Mouse (Mus musculus) forebrain, embryonic 15.5 days (tissue): Measurements from ENCODE around the gene Chrne. TPM values are rescaled to one million over a fixed set of nuclear protein-coding genes. Genes with fewer than 3 reads are reported as not detected.

Source experiments
- ATAC-seq: fragments of 200-750 bp; cut with Nextera tagmentation; replicated peaks from 2 replicates; pipeline ENCODE4 v1.8.0; 2017; ENCODE audit warnings: mild to moderate bottlenecking, moderate TSS enrichment, moderate library complexity
- H3K27ac ChIP-seq: fragments of 300-500 bp; sonication (generic); replicated peaks from 2 replicates; pipeline ENCODE4 v1.5.1; 2015; ENCODE audit warnings: mild to moderate bottlenecking, inconsistent platforms
- H3K27me3 ChIP-seq: fragments of 300-500 bp; sonication (generic); 2 replicates; pipeline ENCODE4 v1.6.1; 2015; ENCODE audit warnings: inconsistent platforms
- H3K36me3 ChIP-seq: fragments of 300-500 bp; sonication (generic); 2 replicates; pipeline ENCODE4 v1.6.1; 2015; ENCODE audit warnings: mild to moderate bottlenecking, inconsistent platforms
- H3K4me1 ChIP-seq: fragments of 300-500 bp; sonication (generic); 2 replicates; pipeline ENCODE4 v1.6.1; 2015; ENCODE audit warnings: inconsistent platforms
- H3K4me2 ChIP-seq: fragments of 300-500 bp; sonication (generic); replicated peaks from 2 replicates; pipeline ENCODE4 v1.6.1; 2015; ENCODE audit warnings: mild to moderate bottlenecking, inconsistent platforms
- H3K4me3 ChIP-seq: fragments of 300-500 bp; sonication (generic); 2 replicates; pipeline ENCODE4 v1.5.1; 2015; ENCODE audit warnings: mild to moderate bottlenecking, inconsistent platforms
- H3K9ac ChIP-seq: fragments of 300-500 bp; sonication (generic); replicated peaks from 2 replicates; pipeline ENCODE4 v1.6.1; 2015; ENCODE audit warnings: mild to moderate bottlenecking, inconsistent platforms
- H3K9me3 ChIP-seq: fragments of 300-500 bp; sonication (generic); 2 replicates; pipeline ENCODE4 v1.6.1; 2016; ENCODE audit warnings: inconsistent platforms
- WGBS: fragments of 180-500 bp; shearing (Covaris S2); methylation state at CpG from one replicate; pipeline ENCODE4 v1.1.7; 2015; ENCODE audit warnings: mixed read lengths; 5-methylcytosine and 5-hydroxymethylcytosine counted together
- polyA plus RNA-seq: library from polyadenylated mRNA; unstranded; fragments of >200 nt; fragmentation: Nextera tagmentation; extraction: Ambion mirVana; gene quantifications from 2 replicates; pipeline ENCODE4 v1.2.1, GENCODE M21; 2015

Gene Chrne
- 0.34 TPM in 1 of 2 replicates, not detected in the other for polyA plus RNA-seq

DNA sequence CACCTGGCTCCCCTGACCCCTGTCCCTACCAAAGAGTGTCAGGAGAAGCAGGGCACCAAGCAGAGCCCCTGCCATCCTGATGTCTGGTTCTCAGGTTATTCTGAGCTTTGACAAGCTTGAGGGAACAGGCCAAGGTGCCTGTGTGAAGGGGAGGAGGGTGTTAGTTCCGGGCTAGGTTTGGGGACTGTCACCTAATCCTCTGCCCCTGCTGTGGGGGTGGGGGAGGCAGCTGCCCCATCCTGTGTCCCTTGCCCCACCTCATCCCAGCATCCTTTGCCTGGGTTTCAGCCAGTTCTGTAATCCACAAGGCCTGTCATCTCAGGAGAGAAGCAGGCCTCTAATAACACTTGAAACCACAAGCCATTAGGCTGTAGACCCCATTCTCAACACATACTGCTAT, at the start of gene Chrne:
TSS of gene Chrne (minus strand) at position 116 of the 400 bp plus-strand sequence.
- Histone ChIP-seq H3K4me1 (peaks cover 8% of the 10 kb centered on the region), H3K4me3 (no peak within 1 kb of the TSS), H3K27me3 (no peaks in the 10 kb centered on the region), H3K27ac (no peak within 1 kb of the TSS), H3K9ac (no peak within 1 kb of the TSS), H3K4me2 (no peak within 1 kb of the TSS), H3K36me3 (no peaks in the 10 kb centered on the region), H3K9me3 (no peaks in the 10 kb centered on the region)
- 50% methylated on average over 1 of the region's 1 CpGs for WGBS
- no peak for ATAC-seq

DNA sequence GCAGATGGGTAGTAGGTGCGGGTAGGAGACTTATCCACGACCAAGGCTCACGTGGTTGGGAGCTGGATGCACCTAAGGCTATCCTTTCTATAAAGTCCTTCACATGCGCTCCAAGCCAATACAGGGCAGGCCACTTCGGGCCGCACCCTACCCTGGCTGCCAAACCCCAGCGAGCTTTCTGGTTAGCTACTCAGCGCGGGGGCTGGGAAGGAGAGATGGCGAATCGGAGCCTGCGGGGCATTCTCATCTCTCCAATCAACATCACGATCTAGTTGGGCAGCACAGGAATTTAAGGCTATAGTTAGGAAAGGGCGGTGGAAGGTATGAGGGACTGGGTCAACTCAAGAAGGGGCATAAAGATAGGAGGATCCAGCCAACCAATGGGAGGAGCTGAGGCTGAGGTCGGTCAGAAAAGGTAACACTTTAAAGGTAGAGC, 49.3 kb upstream of the Chrne start:
- peak overlapping the region; percentile 94 for H3K4me2 ChIP-seq
- H3K27ac ChIP-seq, result peak overlapping the region; percentile 99
- under 1% methylated on average over 15 of the region's 15 CpGs for WGBS
- H3K4me3 ChIP-seq, result peak overlapping the region; percentile 59
- peaks cover 29% of the 10 kb centered on the region for H3K4me1 ChIP-seq
- ATAC-seq, result no peak; the same call in 1 of the 2 replicates
- peak overlapping the region; percentile 60 for H3K9ac ChIP-seq
- no peaks in the 10 kb centered on the region for H3K27me3 ChIP-seq
- H3K9me3 ChIP-seq, result no peaks in the 10 kb centered on the region
- peaks cover 25% of the 10 kb centered on the region for H3K36me3 ChIP-seq

DNA sequence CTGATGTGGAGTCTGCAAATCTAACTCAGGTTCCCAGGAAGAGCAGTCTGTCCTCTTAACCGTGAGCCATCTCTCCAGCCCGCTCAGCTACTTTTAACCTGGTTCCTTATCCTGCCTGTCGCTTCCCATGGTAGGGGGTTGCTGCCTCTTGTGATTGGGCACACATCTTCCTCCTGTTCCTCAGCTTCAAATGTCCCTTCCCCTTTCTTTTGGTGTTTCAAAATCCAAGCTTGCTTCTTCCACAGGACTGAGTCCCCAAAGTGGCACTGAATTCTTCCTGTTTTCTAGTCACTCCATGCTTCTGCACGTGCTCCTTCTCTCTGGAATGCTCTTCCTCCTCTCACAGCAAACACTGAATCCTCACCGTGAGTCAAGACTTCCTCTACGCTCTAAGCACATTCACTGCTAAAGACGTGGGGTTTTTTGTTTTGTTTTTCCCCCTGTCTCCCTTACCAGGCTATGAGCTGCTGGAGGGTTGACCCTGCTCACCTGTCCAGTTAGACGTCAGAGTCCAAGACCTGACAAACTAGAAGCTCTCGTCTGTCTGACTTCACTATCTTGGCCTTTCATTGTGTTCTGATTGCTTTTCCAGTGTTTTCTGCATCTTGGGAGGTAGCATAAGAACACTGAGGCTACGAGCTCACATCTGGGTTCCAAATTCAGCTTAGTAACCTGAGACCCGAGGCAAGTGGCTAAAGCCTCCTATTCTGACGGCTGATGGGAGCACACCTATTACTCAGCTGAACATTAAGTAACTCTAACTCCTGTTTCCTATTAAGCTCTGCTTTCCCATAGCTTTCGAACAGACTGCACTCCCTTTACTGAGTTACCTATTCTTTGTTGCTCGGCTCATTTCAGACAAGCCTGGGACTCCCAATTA, 48.5 kb upstream of the Chrne start:
- ATAC-seq, result no peak
- Histone ChIP-seq H3K36me3 (peaks cover 33% of the 10 kb centered on the region), H3K4me3 (peak overlapping the region; percentile 59), H3K4me2 (peak overlapping the region; percentile 94), H3K27me3 (no peaks in the 10 kb centered on the region), H3K9ac (peak overlapping the region; percentile 60), H3K9me3 (no peaks in the 10 kb centered on the region), H3K4me1 (peaks cover 29% of the 10 kb centered on the region), H3K27ac (peak overlapping the region; percentile 99)
- WGBS, result 75% methylated on average over 14 of the region's 14 CpGs

DNA sequence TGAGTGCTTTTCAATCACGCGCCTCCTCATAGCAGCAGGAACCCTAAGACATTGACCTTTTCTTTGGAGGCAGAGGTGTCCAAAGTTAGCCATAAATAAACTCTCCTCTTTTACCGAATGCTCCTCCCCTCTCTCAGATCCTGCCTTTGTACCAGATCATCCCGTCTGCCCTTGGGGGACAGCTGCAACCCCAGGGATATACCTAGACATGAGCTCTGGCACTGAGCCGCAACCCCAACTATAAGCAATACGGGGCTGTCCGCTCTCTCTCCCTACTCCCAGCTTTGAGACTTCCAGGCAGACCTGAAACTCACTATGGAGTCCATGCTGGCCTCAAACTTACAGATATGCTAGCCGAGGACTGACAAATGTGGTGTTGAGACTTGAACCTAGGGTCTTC, 47.7 kb upstream of the Chrne start:
- peaks cover 33% of the 10 kb centered on the region for H3K36me3 ChIP-seq
- no peak overlapping the region for H3K9ac ChIP-seq
- no peaks in the 10 kb centered on the region for H3K27me3 ChIP-seq
- no peak overlapping the region for H3K4me3 ChIP-seq
- no peak overlapping the region for H3K27ac ChIP-seq
- peaks cover 29% of the 10 kb centered on the region for H3K4me1 ChIP-seq
- no peaks in the 10 kb centered on the region for H3K9me3 ChIP-seq
- no peak for ATAC-seq
- 91% methylated on average over 8 of the region's 8 CpGs for WGBS
- H3K4me2 ChIP-seq, result no peak overlapping the region

DNA sequence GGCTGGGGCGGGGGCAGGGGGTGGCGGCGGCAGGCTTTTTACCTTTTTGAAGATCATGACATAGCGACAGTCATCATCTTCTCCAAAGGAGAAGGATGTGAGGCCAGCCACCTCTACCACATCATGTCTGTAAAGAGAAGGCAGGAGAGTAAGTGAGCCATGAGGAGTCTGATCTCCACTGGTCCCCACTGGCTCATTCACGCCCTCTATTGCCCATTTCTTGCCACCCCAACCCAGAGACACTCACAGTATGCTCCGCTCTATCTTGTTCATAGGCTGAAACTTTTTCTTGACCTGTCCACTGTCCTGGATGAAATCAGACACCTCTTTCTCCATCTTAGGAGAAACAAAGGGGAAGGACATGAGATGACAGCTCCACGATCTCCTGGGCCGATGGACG, 45.7 kb upstream of the Chrne start:
- H3K9me3 ChIP-seq, result no peaks in the 10 kb centered on the region
- H3K9ac ChIP-seq, result no peak overlapping the region
- ATAC-seq, result no peak
- peaks cover 13% of the 10 kb centered on the region for H3K4me1 ChIP-seq
- WGBS, result 92% methylated on average over 9 of the region's 9 CpGs
- peaks cover 32% of the 10 kb centered on the region for H3K36me3 ChIP-seq
- no peaks in the 10 kb centered on the region for H3K27me3 ChIP-seq
- no peak overlapping the region for H3K4me2 ChIP-seq
- no peak overlapping the region for H3K4me3 ChIP-seq
- H3K27ac ChIP-seq, result no peak overlapping the region

DNA sequence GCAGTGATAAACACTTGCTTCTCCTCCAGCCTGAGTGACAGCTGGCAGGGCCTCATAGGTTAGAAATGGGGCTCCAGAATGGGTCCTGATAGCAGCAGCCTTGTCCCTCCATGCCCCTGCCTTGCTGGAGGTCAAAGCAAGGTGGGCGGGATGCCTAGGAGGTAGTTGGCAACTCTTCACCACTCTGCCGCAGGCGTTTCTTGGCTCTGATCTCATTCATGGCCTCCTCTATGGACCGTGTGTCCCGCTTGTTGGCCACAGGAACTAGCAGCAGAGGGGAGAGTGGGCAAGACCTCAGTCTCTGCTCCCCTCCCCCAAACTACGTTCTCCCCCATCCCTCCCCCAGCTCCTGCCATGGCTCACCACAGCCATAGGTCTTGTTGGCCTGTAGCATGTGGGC, 44.9 kb upstream of the Chrne start:
- no peak for ATAC-seq
- no peak overlapping the region for H3K9ac ChIP-seq
- H3K27ac ChIP-seq, result no peak overlapping the region
- H3K36me3 ChIP-seq, result peaks cover 32% of the 10 kb centered on the region
- 82% methylated on average over 6 of the region's 6 CpGs for WGBS
- no peaks in the 10 kb centered on the region for H3K9me3 ChIP-seq
- peaks cover 13% of the 10 kb centered on the region for H3K4me1 ChIP-seq
- no peaks in the 10 kb centered on the region for H3K27me3 ChIP-seq
- H3K4me3 ChIP-seq, result no peak overlapping the region
- H3K4me2 ChIP-seq, result no peak overlapping the region

DNA sequence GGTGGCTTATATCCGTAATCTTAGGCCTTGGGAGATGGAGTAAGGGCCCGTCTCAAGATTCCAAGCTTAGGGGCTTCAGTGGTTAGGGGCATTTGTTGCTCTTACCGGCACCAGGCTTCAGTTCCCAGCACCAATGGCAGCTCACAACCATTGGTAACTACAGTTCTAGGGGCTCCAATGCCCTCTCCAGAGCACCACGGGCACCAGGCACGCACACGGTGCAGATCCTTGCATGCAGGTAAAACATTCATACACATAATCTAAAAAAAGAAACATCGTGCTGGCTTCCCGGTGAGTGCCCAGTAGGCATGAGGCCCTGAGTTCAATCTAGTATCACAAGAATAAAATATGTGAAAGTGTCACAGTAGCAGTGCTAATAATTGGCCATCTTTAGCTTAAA, 44.1 kb upstream of the Chrne start:
- Histone ChIP-seq H3K27me3 (no peaks in the 10 kb centered on the region), H3K4me3 (no peak overlapping the region), H3K4me2 (no peak overlapping the region), H3K36me3 (peaks cover 32% of the 10 kb centered on the region), H3K9me3 (no peaks in the 10 kb centered on the region), H3K4me1 (peaks cover 11% of the 10 kb centered on the region), H3K9ac (no peak overlapping the region), H3K27ac (no peak overlapping the region)
- 84% methylated on average over 8 of the region's 8 CpGs for WGBS
- no peak for ATAC-seq

DNA sequence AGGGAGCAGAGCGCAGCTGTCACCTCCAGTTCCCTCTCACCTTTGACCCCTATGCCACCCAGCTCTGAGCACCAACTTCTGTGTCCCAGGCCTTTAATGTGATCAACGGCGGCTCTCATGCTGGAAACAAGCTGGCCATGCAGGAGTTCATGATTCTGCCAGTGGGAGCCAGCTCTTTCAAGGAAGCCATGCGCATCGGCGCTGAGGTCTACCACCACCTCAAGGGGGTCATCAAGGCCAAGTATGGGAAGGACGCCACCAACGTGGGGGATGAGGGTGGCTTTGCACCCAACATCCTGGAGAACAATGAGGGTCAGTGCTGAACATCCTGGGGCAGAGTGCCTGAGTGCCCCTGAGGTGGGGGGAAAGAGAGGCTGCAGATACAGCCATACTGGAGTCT, 41.6 kb upstream of the Chrne start:
- no peak overlapping the region for H3K4me2 ChIP-seq
- peaks cover 32% of the 10 kb centered on the region for H3K36me3 ChIP-seq

DNA sequence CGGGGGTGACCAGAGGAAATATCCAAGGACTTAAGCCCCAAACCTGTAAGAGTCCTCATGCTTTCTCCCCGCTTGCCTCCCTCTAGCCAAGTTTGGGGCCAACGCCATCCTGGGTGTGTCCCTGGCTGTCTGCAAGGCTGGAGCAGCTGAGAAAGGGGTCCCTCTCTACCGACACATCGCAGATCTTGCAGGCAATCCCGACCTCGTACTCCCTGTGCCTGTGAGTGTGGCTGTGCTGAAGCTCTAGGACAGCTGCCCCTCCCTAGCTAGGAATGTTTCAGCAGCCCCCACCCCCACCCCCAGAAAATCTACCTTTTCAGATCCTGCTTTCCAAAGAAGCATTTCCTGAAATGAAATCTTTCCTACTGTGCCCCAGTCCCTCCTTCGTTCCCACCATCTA, 39.9 kb upstream of the Chrne start:
- no peaks in the 10 kb centered on the region for H3K9me3 ChIP-seq
- H3K27me3 ChIP-seq, result no peaks in the 10 kb centered on the region
- no peak overlapping the region for H3K9ac ChIP-seq
- 77% methylated on average over 8 of the region's 8 CpGs for WGBS
- H3K36me3 ChIP-seq, result peaks cover 18% of the 10 kb centered on the region
- H3K4me2 ChIP-seq, result no peak overlapping the region
- no peak for ATAC-seq
- H3K4me3 ChIP-seq, result no peak overlapping the region
- H3K27ac ChIP-seq, result no peak overlapping the region
- H3K4me1 ChIP-seq, result peaks cover 21% of the 10 kb centered on the region

More for the DNA sequence above, 41.6 kb upstream of the Chrne start:
- Histone ChIP-seq H3K9me3 (no peaks in the 10 kb centered on the region), H3K27ac (no peak overlapping the region), H3K27me3 (no peaks in the 10 kb centered on the region), H3K9ac (no peak overlapping the region), H3K4me1 (peaks cover 15% of the 10 kb centered on the region), H3K4me3 (no peak overlapping the region)
- ATAC-seq, result no peak
- 93% methylated on average over 8 of the region's 8 CpGs for WGBS

DNA sequence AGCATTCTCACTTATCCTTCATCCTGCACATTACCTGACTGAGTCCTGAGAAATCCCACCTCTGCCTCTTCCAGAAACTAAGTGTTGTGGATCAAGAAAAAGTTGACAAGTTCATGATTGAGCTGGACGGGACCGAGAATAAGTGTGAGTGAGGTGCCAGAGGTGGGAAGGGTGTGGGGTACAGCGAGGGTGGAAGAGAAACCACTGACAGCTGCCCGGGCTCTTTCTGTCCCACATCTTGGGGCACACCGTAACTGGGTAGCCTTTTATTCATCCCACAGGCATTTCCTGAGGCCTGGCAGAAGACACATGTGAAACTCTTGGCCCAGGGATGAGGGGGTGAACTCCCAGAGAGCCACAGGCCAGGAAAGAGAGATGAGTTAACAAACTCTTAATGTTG, 39.5 kb upstream of the Chrne start:
- H3K4me1 ChIP-seq, result peaks cover 21% of the 10 kb centered on the region
- 91% methylated on average over 5 of the region's 5 CpGs for WGBS
- no peak overlapping the region for H3K9ac ChIP-seq
- no peak overlapping the region for H3K4me2 ChIP-seq
- no peaks in the 10 kb centered on the region for H3K9me3 ChIP-seq
- ATAC-seq, result no peak
- H3K27ac ChIP-seq, result no peak overlapping the region
- H3K4me3 ChIP-seq, result no peak overlapping the region
- H3K27me3 ChIP-seq, result no peaks in the 10 kb centered on the region
- peaks cover 16% of the 10 kb centered on the region for H3K36me3 ChIP-seq

DNA sequence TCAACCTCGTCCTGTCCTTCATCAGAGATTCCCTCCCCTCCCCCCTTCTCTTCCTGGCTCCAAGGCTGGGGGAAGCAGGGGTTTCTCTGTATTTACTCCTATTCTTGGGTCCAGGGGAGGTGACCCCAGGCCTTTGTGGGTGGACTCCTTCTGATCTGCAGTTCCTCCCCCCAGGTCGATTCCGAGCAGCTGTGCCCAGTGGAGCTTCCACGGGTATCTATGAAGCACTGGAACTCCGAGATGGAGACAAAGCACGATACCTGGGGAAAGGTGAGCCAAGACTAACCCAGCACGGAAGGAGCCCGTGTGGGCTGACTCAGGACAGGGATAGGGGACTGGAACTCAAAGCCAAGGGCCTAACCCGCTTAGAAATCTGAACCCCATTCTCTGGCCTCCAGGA, 39.0 kb upstream of the Chrne start:
- no peak overlapping the region for H3K27ac ChIP-seq
- no peaks in the 10 kb centered on the region for H3K9me3 ChIP-seq
- H3K4me3 ChIP-seq, result no peak overlapping the region
- ATAC-seq, result no peak
- peaks cover 10% of the 10 kb centered on the region for H3K36me3 ChIP-seq
- no peak overlapping the region for H3K4me2 ChIP-seq
- no peak overlapping the region for H3K9ac ChIP-seq
- H3K4me1 ChIP-seq, result peaks cover 27% of the 10 kb centered on the region
- 62% methylated on average over 9 of the region's 9 CpGs for WGBS
- no peaks in the 10 kb centered on the region for H3K27me3 ChIP-seq

DNA sequence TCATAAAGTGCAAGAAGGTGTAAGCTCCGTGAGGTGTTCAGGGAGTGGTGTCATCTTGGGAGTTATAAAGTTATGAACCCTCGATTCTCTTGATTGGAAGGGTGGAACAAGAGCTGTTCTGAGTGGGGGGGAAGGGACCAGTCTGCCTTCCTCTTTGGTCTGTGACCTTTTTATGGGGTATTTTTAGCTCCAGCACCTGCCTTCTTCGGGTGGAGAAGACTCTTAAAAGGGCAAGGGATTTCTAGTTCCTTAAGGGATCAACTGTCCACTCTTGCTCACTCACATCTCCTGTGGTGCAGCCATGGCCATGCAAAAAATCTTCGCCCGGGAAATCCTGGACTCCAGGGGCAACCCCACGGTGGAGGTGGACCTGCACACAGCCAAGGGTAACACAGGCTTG, 38.6 kb upstream of the Chrne start:
- H3K27ac ChIP-seq, result no peak overlapping the region
- peaks cover 6% of the 10 kb centered on the region for H3K36me3 ChIP-seq
- H3K27me3 ChIP-seq, result no peaks in the 10 kb centered on the region
- H3K4me1 ChIP-seq, result peaks cover 31% of the 10 kb centered on the region
- H3K9ac ChIP-seq, result no peak overlapping the region
- 70% methylated on average over 6 of the region's 6 CpGs for WGBS
- H3K4me3 ChIP-seq, result no peak overlapping the region
- H3K9me3 ChIP-seq, result no peaks in the 10 kb centered on the region
- no peak for ATAC-seq
- H3K4me2 ChIP-seq, result no peak overlapping the region
